ENCODE assay signal across 13 mouse cellular contexts in genomic region chr10:76694765-76695164, GRCm38 (mm10). TPM values are rescaled to one million over a fixed set of nuclear protein-coding genes. Genes with fewer than 3 reads are reported as not detected.
DNase-seq lines count a peak whose midpoint lies in the region; ATAC-seq and TF ChIP-seq lines count a peak whose summit lies in the region.
"Had no signal": no experiment of that assay in that cellular context is flagged by ENCODE, and none has a peak within 500 bp of the region (broad histone marks: within the 10 kb centered on the region; RNA-seq: fewer than 3 reads in every experiment).

No protein-coding gene starts in this region.

- ATAC-seq in heart, embryonic 11.5 days (replicated peaks; ENCODE audit: insufficient number of reproducible peaks, low FRiP score, low TSS enrichment) = no peak; the same call in 1 of the 2 replicates
- ATAC-seq in heart, postnatal 0 days (ENCODE audit: insufficient read depth, low read depth) = peak; percentile 68
- ATAC-seq in lung, embryonic 15.5 days (ENCODE audit: borderline replicate concordance, extremely low read depth, low FRiP score, low TSS enrichment) = peak; percentile 80; the same call in 1 of the 2 replicates
- ATAC-seq in forebrain, embryonic 11.5 days (replicated peaks; ENCODE audit: low FRiP score) = no peak

- peaks cover 12% of the 10 kb centered on the region for H3K4me1 ChIP-seq in heart, embryonic 11.5 days (ENCODE audit: control insufficient read depth, insufficient read depth, low read length)
- peaks cover 8% of the 10 kb centered on the region; the same call in 1 of the 2 replicates for H3K4me1 ChIP-seq in heart, postnatal 0 days (ENCODE audit: control insufficient read depth, insufficient read depth)
- H3K4me1 ChIP-seq in lung, embryonic 15.5 days = peaks cover 9% of the 10 kb centered on the region; the same call in 1 of the 2 replicates
- H3K4me1 ChIP-seq in forebrain, embryonic 11.5 days (replicated peaks; ENCODE audit: control insufficient read depth, insufficient read depth, low read length) = no peaks in the 10 kb centered on the region
- H3K4me1 ChIP-seq: liver, embryonic 15.5 days had no signal

- H3K36me3 ChIP-seq in heart, embryonic 11.5 days (ENCODE audit: control insufficient read depth, insufficient read depth, low read length) = no peaks in the 10 kb centered on the region
- no peaks in the 10 kb centered on the region for H3K36me3 ChIP-seq in heart, postnatal 0 days (replicated peaks; ENCODE audit: control insufficient read depth, insufficient read depth, low read length)
- H3K36me3 ChIP-seq in lung, embryonic 15.5 days = no peaks in the 10 kb centered on the region
- no peaks in the 10 kb centered on the region for H3K36me3 ChIP-seq in forebrain, embryonic 11.5 days (ENCODE audit: control insufficient read depth, insufficient read depth, low read length)
- H3K36me3 ChIP-seq: liver, embryonic 15.5 days had no signal

- TF ChIP-seq EP300 in heart, postnatal 0 days (IDR thresholded peaks at IDR 0.05; ENCODE audit: low read depth) = no peak

- DNase-seq in heart, adult 18-20 months = peak; percentile 72 to 79
- DNase-seq in adipocyte (ENCODE audit: low spot score) = peak; percentile 70
- DNase-seq in heart, postnatal 0 days (ENCODE audit: low spot score) = peak; percentile 50
- no peak for DNase-seq in forebrain, embryonic 11.5 days (ENCODE audit: low spot score)
- no peak for DNase-seq in spleen, postnatal 4 days (ENCODE audit: low spot score in 2 of 2)
- DNase-seq in embryo, embryonic 9.5 days (ENCODE audit: extremely low spot score) = no peak
- DNase-seq: embryo, embryonic 11 days; right cerebral cortex, postnatal 25 days; thymus, postnatal 4 days had no signal

- 10% methylated on average over 7 of the region's 7 CpGs for WGBS in heart, embryonic 11.5 days (ENCODE audit: insufficient replicate concordance)
- 7% methylated on average over 7 of the region's 7 CpGs for WGBS in heart, postnatal 0 days
- WGBS in lung, embryonic 15.5 days = 17% methylated on average over 7 of the region's 7 CpGs
- 49% methylated on average over 7 of the region's 7 CpGs for WGBS in forebrain, embryonic 11.5 days

- no peak overlapping the region for H3K4me3 ChIP-seq in heart, embryonic 11.5 days (ENCODE audit: low read depth, low read length)
- no peak overlapping the region for H3K4me3 ChIP-seq in heart, postnatal 0 days (ENCODE audit: low read depth, low read length)
- H3K4me3 ChIP-seq in lung, embryonic 15.5 days = no peak overlapping the region
- no peak overlapping the region for H3K4me3 ChIP-seq in forebrain, embryonic 11.5 days (ENCODE audit: low read depth, low read length)
- H3K4me3 ChIP-seq: layer of hippocampus, adult 2 months; liver, embryonic 15.5 days had no signal

- no peak for TF ChIP-seq CTCF in heart, postnatal 0 days (IDR thresholded peaks at IDR 0.05; ENCODE audit: low read depth)

- no peak overlapping the region for H3K27ac ChIP-seq in heart, embryonic 11.5 days (ENCODE audit: low read depth, low read length)
- peak overlapping the region; percentile 46; the same call in 1 of the 2 replicates for H3K27ac ChIP-seq in heart, postnatal 0 days (ENCODE audit: low read depth)
- peak overlapping the region; percentile 85 for H3K27ac ChIP-seq in lung, embryonic 15.5 days
- no peak overlapping the region for H3K27ac ChIP-seq in forebrain, embryonic 11.5 days (ENCODE audit: low read depth, low read length)
- H3K27ac ChIP-seq: layer of hippocampus, adult 2 months; liver, embryonic 15.5 days had no signal

- no peak overlapping the region for H3K9ac ChIP-seq in heart, embryonic 11.5 days (ENCODE audit: low read depth, low read length)
- H3K9ac ChIP-seq in heart, postnatal 0 days (replicated peaks; ENCODE audit: low read depth, low read length) = no peak overlapping the region
- no peak overlapping the region for H3K9ac ChIP-seq in lung, embryonic 15.5 days
- no peak overlapping the region for H3K9ac ChIP-seq in forebrain, embryonic 11.5 days (ENCODE audit: low read length)
- H3K9ac ChIP-seq: liver, embryonic 15.5 days had no signal

- H3K9me3 ChIP-seq in heart, embryonic 11.5 days (replicated peaks; ENCODE audit: control insufficient read depth, low read length) = no peaks in the 10 kb centered on the region
- no peaks in the 10 kb centered on the region for H3K9me3 ChIP-seq in heart, postnatal 0 days (replicated peaks; ENCODE audit: control insufficient read depth, low read length)
- H3K9me3 ChIP-seq in lung, embryonic 15.5 days = no peaks in the 10 kb centered on the region
- no peaks in the 10 kb centered on the region for H3K9me3 ChIP-seq in forebrain, embryonic 11.5 days (ENCODE audit: control insufficient read depth, low read length)
- H3K9me3 ChIP-seq: liver, embryonic 15.5 days had no signal

- H3K27me3 ChIP-seq in heart, embryonic 11.5 days (ENCODE audit: control insufficient read depth, insufficient read depth, low read length) = no peaks in the 10 kb centered on the region
- H3K27me3 ChIP-seq in heart, postnatal 0 days (ENCODE audit: control insufficient read depth, insufficient read depth, low read length) = no peaks in the 10 kb centered on the region
- no peaks in the 10 kb centered on the region for H3K27me3 ChIP-seq in lung, embryonic 15.5 days
- H3K27me3 ChIP-seq in forebrain, embryonic 11.5 days (ENCODE audit: control insufficient read depth, insufficient read depth, low read length) = no peaks in the 10 kb centered on the region
- H3K27me3 ChIP-seq: liver, embryonic 15.5 days had no signal

- no peak overlapping the region for H3K4me2 ChIP-seq in heart, embryonic 11.5 days
- no peak overlapping the region for H3K4me2 ChIP-seq in heart, postnatal 0 days (ENCODE audit: low read depth, low read length)
- H3K4me2 ChIP-seq in lung, embryonic 15.5 days = no peak overlapping the region
- no peak overlapping the region for H3K4me2 ChIP-seq in forebrain, embryonic 11.5 days (ENCODE audit: low read depth, low read length, severe bottlenecking)
- H3K4me2 ChIP-seq: liver, embryonic 15.5 days had no signal

RNA-seq across cellular contexts. Expression of gene Col6a1, which starts 31.2 kb away (rescaled TPM):
- total RNA-seq in heart, adult 18-20 months (2021) = 10 to 100 TPM; 35.5 to 35.8 TPM
- 16.3 and 22.1 TPM in 2 replicates for polyA plus RNA-seq in heart, embryonic 11.5 days (2014; fragmentation: Nextera tagmentation; extraction: Ambion mirVana)
- 97.3 and 142 TPM in 2 replicates for total RNA-seq in heart, postnatal 0 days (2014; rRNA removed; ENCODE audit: low replicate concordance)
- polyA plus RNA-seq in heart, postnatal 0 days (2015; fragmentation: Nextera tagmentation; extraction: Ambion mirVana) = 68.6 and 69.7 TPM in 2 replicates
- polyA plus RNA-seq in lung, embryonic 15.5 days (2015; fragmentation: Nextera tagmentation; extraction: Ambion mirVana) = 284 and 300 TPM in 2 replicates
- 8.6 and 11.3 TPM in 2 replicates for polyA plus RNA-seq in forebrain, embryonic 11.5 days (2014; fragmentation: Nextera tagmentation; extraction: Ambion mirVana)

Comparison
In these comparisons a context has a peak if more than half of its experiments do, and no peak if none do; other contexts are left out.
1. ATAC-seq: peak in heart, postnatal 0 days (single experiment) and lung, embryonic 15.5 days (single experiment); none in heart, embryonic 11.5 days (single experiment) and forebrain, embryonic 11.5 days (single experiment).
2. H3K27ac ChIP-seq: peak in heart, postnatal 0 days (single experiment) and lung, embryonic 15.5 days (single experiment); none in heart, embryonic 11.5 days (single experiment) and forebrain, embryonic 11.5 days (single experiment).
3. DNase-seq: peak in heart, adult 18-20 months (2 of 2), adipocyte (single experiment) and heart, postnatal 0 days (single experiment); none in forebrain, embryonic 11.5 days (single experiment), spleen, postnatal 4 days (0 of 2) and embryo, embryonic 9.5 days (single experiment).